Mouse (Mus musculus) liver, embryonic 16.5 days (tissue): ENCODE measurements at regions not wholly inside any gene's neighbourhood (a gene's known extent, or its start where the extent isn't known, plus 50 kb on each side); places are given as distances from the start of the nearest gene placed in this dataset.
"Not testable (repeated sequence)": the region's sequence is repeated elsewhere in the genome, so short reads cannot be mapped to it uniquely, and the experiment has no call there.

ENCODE experiments used
- ATAC-seq: fragments of 200-750 bp; cut with Nextera tagmentation; 2 replicates; pipeline ENCODE4 v1.8.0; 2017; ENCODE audit warnings: low read depth, mild to moderate bottlenecking, moderate number of reproducible peaks, moderate library complexity
- H3K27ac ChIP-seq: fragments of 300-500 bp; sonication (generic); 2 replicates; pipeline ENCODE4 v1.5.1; 2014; ENCODE audit warnings: mild to moderate bottlenecking, low read length
- H3K27me3 ChIP-seq: fragments of 300-500 bp; sonication (generic); 2 replicates; pipeline ENCODE4 v1.6.1; 2014; ENCODE audit warnings: low read depth, low read length, mixed read lengths; ENCODE audit not compliant: control insufficient read depth, insufficient read depth
- H3K36me3 ChIP-seq: fragments of 300-500 bp; sonication (generic); 2 replicates; pipeline ENCODE4 v1.6.1; 2014; ENCODE audit warnings: mild to moderate bottlenecking; ENCODE audit not compliant: control insufficient read depth, insufficient read depth
- H3K4me1 ChIP-seq: fragments of 300-500 bp; sonication (generic); 2 replicates; pipeline ENCODE4 v1.6.1; 2014; ENCODE audit warnings: low read depth, low read length, mixed read lengths; ENCODE audit not compliant: control insufficient read depth
- H3K4me2 ChIP-seq: fragments of 300-500 bp; sonication (generic); 2 replicates; pipeline ENCODE4 v1.6.1; 2014; ENCODE audit warnings: low read depth, low read length, mixed read lengths
- H3K4me3 ChIP-seq: fragments of 300-500 bp; sonication (generic); 2 replicates; pipeline ENCODE4 v1.5.1; 2014; ENCODE audit warnings: low read depth, mild to moderate bottlenecking, low read length
- H3K9ac ChIP-seq: fragments of 300-500 bp; sonication (generic); 2 replicates; pipeline ENCODE4 v1.6.1; 2014; ENCODE audit warnings: low read depth, low read length
- H3K9me3 ChIP-seq: fragments of 300-500 bp; sonication (generic); replicated peaks from 2 replicates; pipeline ENCODE4 v1.6.1; 2016; ENCODE audit warnings: low read length; ENCODE audit not compliant: control insufficient read depth
- WGBS: fragments of 180-500 bp; shearing (Covaris S2); extraction: QIAGEN DNeasy Blood & Tissue Kit; methylation state at CpG from one replicate; pipeline ENCODE4 v1.1.7; 2014; ENCODE audit not compliant: insufficient replicate concordance; 5-methylcytosine and 5-hydroxymethylcytosine counted together

DNA sequence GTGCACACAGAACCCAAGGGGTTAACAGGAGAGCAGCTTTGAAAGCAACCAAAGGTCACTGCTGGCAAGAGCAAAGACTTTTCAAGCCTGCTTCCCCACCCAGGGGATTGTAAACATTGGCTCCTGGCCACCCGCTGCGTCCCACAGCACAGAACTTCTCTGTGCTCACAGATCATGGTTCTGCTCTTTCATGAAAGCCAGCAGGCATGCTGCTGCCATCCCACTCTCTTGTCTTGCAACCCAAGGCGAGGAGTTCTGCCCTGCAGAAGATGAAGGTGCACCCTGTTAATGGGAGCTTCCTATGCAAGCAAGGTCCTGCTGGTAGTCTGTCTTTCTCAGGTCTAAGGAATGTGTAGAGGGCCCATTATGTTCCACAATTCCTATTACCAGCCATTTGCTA lies 95.8 kb downstream of the AU018091 start:
- H3K4me1 ChIP-seq, H3K36me3 ChIP-seq, H3K4me2 ChIP-seq, H3K27ac ChIP-seq, H3K9ac ChIP-seq, H3K27me3 ChIP-seq, H3K9me3 ChIP-seq, H3K4me3 ChIP-seq: not testable (repeated sequence)
- ATAC-seq = peak; percentile 48; the same call in 1 of the 2 replicates
- WGBS = 27% methylated on average over 3 of the region's 3 CpGs
